Mouse (Mus musculus) fibroblast of lung, adult 2 months (primary cell): ENCODE results near the gene Chrna9.
A peak's percentile ranks its signal among the peaks of the same experiment; 100 is the strongest.

ENCODE experiments used
- DNase-seq: peaks from one replicate; pipeline ENCODE4 v3.0.0-alpha.2; 2011; ENCODE audit warnings: low read depth

Gene Chrna9

DNA sequence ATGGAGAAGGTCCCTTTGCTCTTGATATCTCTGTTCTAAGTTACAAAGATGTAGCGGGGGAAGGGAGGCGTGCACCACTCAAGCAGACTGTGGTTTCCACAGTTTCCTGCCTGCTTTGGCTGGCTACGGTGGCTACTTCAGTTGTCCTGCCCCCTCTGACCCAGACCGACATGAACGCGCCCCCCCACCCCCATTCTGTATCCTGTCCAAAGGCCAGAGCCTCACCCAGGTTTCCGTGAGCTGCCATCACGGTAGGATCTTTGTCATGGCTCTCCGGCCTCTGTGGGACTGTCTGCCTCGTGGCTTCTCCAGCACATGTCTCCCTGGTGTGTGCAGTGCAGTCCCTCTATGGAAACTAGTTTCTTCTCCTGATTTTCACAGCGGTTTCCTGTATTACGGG is 15.4 kb upstream of the Chrna9 start:
- DNase-seq, result no peak

DNA sequence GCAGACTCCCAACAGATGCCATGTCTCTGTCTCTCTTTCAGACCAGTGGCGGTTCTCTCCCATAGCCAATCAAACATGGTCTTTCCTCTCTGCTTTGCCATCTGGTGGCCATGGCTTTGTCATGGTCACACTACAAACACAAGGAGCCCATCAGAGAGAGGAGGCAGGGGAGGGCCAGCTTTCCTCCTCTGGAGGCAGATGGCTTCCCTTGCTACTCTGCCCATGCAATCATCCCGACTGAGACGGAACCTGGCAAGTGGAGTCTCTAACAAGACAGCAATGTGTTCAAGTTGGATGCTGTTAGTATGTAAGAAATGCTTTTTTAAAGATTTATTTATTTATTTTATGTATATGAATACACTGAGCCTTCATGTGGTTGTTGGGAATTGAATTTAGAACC is 14.8 kb upstream of the Chrna9 start:
- DNase-seq, result no peak

DNA sequence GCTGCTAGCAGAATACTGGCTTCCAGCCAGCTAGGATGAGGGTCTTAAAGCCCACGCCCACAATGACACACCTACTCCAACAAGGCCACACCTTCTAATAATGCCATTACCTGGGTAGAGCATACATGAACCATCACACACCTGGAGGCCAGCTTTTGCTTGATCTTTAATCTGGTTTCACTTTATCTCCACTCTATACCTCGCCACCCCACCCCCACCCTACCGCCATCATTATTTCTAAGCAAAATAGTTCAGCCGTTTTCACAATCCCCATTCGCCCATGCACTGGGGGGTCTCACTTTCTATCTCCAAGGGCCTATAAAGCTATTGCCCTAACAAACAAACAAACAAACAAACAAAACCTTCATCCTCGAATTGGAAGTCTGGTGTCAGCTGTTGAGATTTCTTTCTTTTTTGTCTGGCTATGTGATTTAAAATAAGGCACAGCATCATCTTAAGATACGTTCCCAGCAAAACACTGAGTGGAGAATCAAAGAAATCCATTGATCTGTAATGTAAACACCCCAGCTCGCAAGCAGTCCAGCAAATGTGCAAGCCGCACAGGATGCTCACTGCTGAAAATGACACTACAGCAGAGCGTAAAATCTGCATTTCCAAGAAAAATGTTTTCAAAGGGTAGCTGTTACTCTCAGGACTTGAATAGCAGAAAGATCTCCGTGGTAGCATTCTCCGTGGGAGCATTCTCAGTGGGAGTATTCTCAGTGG is 13.9 kb upstream of the Chrna9 start:
- DNase-seq, result no peak

DNA sequence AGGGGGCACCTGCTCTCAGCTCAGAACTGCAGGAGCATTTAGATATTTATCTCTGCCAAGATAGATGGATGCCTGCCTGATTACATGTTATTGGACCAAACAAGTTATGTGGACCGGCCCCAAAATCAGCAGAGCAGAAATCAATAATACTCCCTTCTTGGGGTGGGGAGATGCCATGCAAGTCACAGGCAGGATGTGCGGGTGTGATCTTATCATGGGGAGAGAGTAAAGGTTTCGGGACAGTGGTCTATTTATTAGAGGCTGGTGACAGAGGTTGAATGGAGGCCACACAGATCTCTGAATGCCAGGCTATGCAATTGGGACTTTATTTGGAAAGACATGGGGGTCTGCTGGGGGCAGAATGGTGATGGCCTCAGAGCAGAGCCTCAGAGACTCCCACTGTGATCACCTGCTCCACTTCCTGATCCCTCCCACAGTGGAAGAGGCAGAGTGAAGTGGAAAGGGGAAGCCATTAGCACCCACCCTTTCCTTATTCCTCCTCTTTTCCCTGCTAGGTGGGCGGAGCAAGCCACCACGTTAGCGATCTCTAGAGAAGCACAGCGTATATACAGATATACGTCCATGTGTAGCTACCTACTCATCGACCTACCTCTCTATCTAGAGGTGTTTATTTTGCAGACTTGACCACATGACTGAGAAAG is 13.1 kb upstream of the Chrna9 start:
- no peak for DNase-seq

DNA sequence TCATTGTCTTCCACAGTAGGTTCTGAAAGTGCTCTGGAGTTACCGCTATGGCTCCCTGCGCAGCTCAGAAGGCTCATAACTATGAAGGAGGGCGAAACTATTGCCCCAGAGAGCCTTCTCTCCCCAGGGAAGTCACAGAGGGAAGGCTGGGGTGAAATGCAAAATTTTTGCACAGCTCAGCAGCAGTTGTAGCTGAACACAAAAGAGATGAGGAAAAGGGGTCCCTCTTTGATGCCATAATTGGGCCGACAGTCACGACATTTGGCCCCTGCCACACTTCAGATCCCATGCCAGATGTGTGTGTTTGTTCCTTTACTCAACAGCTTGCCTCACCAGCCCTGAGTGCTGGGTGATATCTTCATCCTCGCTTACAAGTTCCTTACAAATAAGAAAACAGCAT is 8.1 kb upstream of the Chrna9 start:
- no peak for DNase-seq

DNA sequence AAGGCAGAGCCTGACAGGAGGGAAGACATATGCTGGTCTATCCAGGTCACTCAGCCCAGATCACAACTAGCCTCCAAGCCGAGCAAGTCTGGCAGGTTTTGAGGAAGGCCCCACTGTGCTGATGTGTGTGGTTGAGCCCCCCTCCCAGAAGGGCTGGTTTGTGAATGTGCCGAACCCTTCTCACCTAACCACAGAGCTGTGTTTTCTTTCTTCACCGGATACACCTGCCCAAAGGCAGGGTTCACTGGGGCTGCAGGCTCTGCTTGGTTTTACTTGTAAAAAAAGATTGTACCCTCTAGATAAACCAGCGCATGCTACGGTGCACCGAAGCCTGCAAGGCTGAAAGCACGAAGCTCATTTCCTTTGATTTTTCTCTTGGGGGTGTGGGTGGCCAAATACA is 5.6 kb upstream of the Chrna9 start:
- no peak for DNase-seq

DNA sequence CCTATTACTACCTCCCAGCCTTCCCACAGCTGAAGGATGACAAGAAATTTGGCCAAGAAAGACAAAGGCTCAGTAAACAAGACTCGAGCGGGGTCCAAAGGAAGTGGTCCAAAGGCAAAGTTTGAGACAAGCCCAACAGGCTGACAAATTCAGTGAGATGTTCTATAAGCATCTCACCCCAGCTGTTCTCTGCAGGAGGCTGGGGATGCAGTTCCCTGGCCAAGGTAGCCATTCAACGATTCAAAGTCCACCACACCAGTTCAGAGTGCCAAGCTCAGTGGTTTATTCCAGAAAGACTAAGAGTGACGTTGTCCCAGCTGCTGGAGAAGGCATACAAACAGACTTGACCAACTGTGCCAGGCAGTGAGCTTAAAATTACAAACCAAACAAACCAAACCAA is 4.5 kb upstream of the Chrna9 start:
- no peak for DNase-seq

DNA sequence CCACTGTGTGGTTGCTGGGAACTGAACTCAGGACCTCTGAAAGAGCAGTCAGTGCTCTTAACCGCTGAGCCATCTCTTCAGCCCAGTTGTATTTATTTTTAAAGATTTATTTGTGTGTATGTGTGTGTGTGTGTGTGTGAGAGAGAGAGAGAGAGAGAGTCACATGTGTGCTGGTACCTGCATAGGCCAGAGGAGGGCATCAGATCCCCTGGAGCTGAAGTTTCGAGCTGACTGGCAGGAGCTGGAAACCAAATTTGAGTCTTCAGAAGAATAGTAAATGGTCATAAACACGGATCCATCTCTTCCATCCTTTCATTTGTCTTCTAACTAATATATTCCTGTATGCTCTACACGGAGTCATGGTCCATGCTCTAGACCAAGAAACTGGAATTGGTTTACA is 1.5 kb upstream of the Chrna9 start:
- DNase-seq, result no peak

DNA sequence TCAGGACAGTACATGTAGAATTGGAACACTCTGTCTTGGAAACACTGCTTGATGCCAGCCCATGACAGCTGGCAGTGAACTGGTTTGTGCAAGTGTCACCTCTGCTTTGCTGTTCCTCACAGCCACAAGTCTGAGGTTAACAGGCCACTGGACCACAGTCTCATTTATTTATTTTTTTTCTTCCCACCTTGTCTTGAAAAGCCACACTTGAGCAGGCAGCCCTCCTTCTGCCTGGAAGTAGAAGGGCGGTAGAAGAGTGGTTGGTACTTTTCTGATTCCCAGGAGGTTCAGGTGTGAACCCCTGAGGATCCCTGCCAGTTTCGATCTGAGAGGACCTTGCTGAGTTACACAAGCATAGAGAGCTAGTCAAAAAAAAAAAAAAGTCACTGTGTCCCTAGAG is 957 bp upstream of the Chrna9 start:
- DNase-seq, result no peak

DNA sequence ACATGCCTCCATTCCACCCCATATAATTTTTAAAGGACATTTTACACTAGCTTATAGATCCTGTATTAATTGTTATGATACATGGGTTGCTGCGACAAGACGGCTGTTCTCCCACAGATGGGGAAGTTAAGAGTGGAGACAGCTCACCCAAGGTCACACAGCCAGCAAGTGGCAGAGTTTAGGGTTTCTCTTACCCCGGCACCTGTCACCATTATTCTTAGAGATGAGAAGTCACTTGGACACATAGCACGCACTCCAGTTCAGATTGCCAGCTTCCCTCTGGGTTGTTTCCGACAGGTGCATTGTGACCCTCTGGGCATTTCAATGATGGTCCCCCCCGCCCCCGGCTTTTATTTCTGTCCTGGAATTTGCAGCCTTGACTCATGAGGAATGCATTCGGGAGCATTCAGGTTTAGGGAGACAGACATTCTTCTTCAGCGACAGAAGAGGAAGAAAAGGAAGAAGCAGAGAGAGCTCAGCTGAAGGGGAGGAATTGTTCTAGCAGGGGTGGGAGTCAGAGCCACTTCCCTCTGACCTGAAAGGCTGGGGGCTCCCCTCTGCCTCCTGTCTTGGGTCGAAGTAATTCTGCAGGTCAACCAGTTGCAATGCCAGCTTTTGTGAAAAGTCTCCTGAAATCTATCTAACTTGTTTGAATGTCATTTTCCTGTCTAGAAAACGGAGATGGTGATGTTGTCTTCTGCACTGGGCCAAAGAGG is 2.4 kb downstream of the Chrna9 start:
- no peak for DNase-seq

DNA sequence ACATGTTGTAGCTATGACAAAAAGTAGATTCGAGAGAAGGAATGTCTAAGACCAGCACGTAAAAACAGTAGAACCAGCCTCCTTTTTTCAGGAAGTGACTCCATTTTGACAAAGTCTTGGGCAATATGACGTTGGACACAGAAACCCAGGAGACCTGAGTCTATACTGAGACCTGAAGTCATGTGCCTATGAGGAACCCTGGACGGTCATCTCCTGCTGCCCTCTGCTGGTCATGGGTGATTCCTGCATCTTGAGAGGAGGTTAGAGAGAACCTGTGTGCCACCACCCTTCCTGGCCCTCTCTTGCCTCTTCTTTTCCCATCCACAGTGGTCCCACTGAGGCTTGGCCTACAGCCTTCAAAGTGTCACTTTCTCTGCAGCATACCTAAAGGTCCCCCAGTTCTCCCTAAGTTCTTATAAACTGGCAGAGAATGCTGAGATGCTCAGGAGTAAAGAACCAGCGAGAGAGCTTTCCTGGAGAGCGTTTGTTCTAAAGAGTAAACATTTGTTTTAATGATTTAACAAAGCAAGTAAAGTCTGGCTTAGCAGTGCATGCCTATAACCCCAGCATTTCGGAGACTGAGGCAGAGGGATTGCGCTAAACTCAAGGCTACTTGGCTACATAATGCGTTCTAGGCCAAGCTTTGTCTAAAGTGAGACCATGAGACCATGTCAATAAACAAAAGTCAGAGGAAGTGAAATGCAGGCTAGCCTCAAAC is 3.4 kb downstream of the Chrna9 start:
- DNase-seq, result peak; percentile 53

DNA sequence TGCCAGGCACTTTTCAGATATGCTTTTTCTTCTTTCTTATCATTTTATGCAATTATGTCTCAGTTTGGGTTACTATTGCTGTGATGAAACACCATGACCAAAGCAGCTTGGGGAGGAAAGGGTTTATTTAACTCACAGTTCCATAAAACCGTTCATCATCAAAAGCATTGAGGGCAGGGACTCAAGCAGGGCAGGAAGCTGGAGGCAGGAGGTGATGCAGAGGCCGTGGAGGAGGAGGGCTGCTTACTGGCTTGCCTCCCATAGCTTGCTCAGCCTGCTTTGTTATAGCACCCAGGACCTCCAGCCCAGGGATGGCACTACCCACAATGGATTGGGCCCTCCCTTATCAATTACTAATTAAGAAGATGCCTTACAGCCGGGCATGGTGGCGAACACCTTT is 6.4 kb downstream of the Chrna9 start:
- no peak for DNase-seq

DNA sequence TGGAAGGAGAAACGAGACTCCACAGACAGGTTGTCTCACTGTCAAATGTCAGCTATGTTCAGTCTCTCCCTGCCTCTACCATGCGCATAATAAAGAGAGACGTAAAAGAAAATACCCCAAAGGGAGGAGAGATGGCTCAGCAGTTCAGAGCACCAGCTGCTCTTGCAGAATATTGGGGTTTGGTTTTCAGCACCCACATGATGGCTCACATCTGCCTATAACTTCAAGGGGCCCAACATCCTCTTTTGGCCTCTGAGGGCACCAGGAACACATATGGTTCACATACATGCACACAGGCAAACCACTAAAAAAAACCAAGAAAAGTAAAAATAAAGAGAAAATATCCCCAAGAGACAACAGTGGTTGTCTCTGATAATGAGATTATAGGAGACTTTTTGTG is 15.1 kb downstream of the Chrna9 start:
- DNase-seq, result no peak

DNA sequence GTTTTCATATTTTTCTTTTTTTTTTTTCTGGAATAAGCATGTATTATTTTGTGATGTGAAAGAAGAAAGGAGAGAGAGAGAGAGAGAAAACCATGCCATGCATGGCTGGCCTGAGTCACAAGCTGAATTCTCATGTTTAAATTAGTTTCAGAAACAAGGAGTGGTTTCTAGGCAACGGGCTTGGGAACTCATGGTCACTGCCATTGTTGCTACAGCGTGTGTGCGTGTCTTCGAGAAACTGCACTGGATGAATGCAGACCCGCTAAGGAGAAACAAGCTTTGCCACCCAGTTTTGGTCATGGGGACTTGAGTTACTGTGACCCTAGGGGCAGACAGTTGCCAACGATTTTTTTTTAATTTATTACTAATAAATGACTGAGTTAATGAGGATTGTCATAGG is 15.5 kb downstream of the Chrna9 start:
- DNase-seq, result peak; percentile 30

DNA sequence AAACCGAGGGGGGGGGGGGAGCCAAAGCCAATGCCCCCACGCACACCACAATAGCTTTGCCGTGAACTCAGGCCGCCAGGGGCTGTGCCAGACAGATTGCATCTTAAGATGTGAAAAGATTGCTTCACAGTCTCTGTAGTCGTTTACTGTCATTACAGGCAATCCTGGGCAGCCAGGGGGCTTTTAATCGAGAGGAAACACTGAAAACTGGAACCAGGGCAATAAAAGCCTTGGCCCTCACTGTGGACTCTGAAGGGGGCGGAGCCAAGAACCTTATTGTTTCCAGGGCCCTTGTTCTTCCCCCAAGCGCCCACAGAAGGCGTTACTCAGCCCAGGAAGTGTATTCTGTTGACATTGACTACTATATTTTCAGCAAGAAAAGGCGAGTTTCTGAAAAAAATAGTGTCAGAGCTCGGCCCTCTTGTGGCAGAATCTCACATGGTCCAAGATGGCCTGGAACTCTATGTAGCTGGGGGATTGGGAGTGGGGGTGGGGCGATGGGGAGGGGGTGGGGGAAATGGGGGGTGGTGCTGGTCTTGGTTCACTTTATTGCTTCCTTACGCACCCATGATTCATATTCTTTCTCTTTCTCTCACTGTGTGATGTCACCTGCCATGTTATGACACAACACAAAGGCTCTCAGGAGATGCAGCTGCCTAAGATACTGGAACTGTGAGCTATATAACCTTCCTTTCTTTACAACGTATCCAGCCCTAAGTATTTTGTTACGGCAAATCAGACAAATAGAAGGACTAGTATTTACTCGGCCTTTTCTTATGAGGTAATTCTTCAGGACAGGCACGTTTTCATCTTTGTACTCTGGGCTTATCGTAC is 16.2 kb downstream of the Chrna9 start:
- DNase-seq, result peak; percentile 5

DNA sequence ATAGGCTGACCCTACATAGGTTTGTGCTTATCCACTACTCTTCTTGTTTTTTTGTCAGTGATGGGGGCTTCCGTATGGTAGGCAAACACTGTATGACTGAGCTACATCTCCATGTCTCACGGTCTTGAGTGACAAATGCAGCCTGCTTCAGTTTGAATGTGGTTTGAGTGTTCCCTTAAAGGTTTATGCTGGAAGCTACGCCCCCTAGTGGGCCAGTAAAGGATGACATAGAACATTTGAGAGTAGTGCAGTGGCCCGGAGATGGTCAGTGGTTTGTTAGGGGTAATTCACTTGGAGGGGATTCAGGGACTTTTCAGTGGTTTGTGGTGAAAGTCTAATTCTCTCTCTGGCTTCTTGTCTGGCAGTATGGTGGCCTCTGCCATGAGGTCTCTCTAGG is 16.8 kb downstream of the Chrna9 start:
- DNase-seq, result no peak

DNA sequence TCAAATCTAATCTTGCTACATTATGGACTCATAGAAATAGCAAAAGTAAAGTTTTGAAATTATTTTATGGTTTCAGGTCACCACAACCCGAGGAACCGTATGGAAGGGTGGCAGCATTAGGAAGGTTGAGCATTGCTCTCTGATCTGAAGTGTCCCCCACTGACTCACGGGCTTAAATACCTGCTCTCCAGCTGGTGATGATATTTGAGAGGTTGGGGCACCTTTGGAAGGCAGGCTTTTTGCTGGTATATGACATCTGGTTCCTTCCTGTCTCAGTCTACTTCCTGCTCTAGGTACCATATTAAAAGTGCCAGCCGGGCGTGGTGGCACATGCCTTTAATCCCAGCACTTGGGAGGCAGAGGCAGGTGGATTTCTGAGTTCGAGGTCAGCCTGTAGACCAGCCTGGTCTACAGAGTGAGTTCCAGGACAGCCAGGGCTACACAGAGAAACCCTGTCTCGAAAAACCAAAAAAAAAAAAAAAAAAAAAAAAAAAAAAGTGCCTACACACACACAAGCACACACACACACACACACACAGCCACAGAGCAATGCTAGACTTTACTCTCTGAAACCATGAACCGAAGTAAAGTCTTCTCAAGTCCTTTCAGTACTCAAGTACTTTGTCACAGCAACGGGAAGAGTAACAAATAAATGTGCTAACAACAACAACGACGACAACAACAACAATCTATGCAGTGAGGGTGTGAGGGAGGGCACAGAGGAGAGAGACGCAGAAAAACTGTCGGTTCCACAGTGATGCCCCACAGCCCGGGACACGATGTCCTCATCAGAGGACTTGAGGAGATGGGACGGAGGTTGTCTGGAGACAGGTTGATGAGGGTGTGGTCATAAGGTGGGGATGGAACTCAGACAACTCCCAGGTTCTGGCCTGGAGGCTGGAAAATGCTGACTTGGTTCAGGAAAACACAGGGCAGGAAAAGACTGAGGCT is 19.7 kb downstream of the Chrna9 start:
- no peak for DNase-seq

DNA sequence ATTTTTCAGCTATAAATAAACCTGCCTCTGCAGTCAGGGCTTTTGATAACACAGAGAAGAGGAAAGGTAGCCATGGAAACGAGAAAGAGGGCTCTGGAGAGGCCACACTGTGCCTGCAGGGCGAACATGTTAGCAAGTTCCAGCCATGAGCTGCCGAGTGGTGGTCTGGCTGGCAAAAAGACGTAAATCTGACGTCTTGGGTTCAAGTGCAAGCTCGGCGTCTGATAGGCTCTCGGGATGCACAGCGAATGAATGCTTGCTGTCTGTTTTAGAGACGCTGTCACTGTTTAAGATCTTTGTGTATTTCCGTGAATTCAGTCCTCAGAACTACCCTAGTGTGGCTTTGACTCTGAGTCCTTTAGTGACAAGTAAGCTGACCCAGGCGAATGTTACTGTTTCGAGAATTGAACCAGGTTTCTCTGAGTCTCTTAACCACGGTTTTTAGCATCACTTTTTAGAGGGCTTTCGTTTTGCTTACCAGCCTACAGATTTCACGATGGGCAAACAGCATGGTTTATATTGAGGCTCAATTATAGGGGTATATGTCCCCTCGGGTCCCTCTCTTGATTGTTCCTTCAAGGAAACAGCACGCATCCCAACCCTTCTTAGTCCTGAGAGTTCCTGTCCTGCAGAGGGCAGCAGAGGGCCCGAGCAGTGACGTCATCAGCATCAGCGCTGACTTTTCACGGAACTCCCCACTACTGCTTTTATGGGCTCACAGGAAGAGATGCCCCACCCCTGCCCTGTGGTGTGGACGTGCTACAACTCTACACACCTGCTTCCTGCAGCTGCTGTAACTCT is 20.8 kb downstream of the Chrna9 start:
- peak; percentile 13 for DNase-seq

DNA sequence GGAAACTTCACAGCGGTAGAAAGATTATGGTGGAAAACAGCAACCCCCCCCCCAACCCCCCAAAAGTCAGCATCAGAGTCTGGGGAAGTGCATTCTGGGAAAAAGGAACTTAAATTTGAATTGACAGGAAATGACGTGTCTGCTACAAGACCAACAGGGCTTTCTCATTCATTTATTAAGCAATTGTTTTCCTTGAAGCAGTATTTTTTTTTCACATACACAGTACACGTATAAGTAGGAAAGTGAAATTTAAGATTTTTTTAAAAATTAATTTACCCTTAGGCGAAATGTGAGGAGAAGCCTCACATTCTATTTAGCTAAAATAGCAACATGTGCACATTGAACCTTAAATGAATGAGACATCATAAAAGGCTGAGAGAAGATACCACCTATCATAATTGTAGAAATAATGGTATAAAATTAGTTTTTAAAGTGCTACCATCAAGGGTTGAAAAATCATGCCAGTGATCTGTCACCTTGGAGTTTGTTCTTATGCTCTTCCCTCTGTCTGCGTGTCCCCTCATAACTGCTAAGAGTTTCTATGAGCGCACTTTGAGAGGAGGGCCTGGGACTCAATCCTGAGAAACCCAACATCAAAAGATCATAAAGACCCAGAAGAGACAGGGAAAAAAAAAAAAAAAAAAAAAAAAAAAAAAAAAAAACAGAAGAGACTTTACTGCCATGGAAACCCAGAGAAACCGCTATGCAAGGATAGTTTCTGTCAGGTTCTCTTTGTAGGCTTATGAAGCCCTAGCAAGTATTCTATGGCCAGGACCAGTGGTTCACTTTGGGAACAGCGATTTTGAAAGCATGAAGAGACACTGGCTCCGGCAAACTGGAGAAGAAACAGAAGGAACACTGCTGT is 21.7 kb downstream of the Chrna9 start:
- DNase-seq, result no peak
